Mouse (Mus musculus) bone marrow macrophage, adult 2 months (primary cell): ENCODE data around the gene Muc20. TPM values are rescaled to one million over a fixed set of nuclear protein-coding genes. Genes with fewer than 3 reads are reported as not detected.

Experiments
- H3K27ac ChIP-seq: 2 replicates; pipeline ENCODE4 v1.5.1; 2012; ENCODE audit warnings: low read depth, low read length; ENCODE audit not compliant: insufficient read depth
- H3K4me1 ChIP-seq: 2 replicates; pipeline ENCODE4 v1.6.1; 2012; ENCODE audit warnings: low read length; ENCODE audit not compliant: control insufficient read depth, insufficient read depth
- H3K4me3 ChIP-seq: 2 replicates; pipeline ENCODE4 v1.5.1; 2012; ENCODE audit warnings: mild to moderate bottlenecking, low read length, moderate library complexity; ENCODE audit not compliant: insufficient read depth
- CTCF ChIP-seq: IDR thresholded peaks from 2 replicates; pipeline ENCODE4 v1.5.1; 2012; ENCODE audit warnings: low read depth, mild to moderate bottlenecking, low read length, moderate library complexity
- POLR2A ChIP-seq: IDR thresholded peaks from 2 replicates; pipeline ENCODE4 v1.6.1; 2012; ENCODE audit warnings: mild to moderate bottlenecking, low read depth, low read length, borderline replicate concordance
- polyA plus RNA-seq: library from polyadenylated mRNA; stranded (reverse); fragments of >200 nt; gene quantifications from 2 replicates; pipeline ENCODE4 v1.2.4, GENCODE M21; 2012; ENCODE audit not compliant: missing spikeins, insufficient read depth, insufficient read length

The Muc20 gene
- polyA plus RNA-seq, 1 experiment, result not detected

GRCm38 (mm10) chr16:32764550-32764949, 32.7 kb downstream of the Muc20 start:
- no peak overlapping the region for H3K27ac ChIP-seq
- no peaks in the 10 kb centered on the region for H3K4me1 ChIP-seq
- no peak overlapping the region for H3K4me3 ChIP-seq
- no peak for TF ChIP-seq CTCF
- no peak for TF ChIP-seq POLR2A

GRCm38 (mm10) chr16:32750242-32751127, 46.8 kb downstream of the Muc20 start:
- TF ChIP-seq POLR2A (no peak), CTCF (no peak)
- no peak overlapping the region for H3K27ac ChIP-seq
- no peak overlapping the region for H3K4me3 ChIP-seq
- peaks cover 4% of the 10 kb centered on the region for H3K4me1 ChIP-seq

- TF ChIP-seq POLR2A (no peak), CTCF (no peak)
- Histone ChIP-seq H3K27ac (no peak overlapping the region), H3K4me1 (peaks cover 8% of the 10 kb centered on the region), H3K4me3 (no peak overlapping the region)
These were observed 51.4 kb downstream of the Muc20 start for GRCm38 (mm10) chr16:32745852-32746251.

- no peak for TF ChIP-seq CTCF
These were observed 54.5 kb downstream of the Muc20 start for GRCm38 (mm10) chr16:32742712-32743111.

GRCm38 (mm10) chr16:32741366-32741765, 55.9 kb downstream of the Muc20 start:
- peaks cover 8% of the 10 kb centered on the region for H3K4me1 ChIP-seq
- H3K4me3 ChIP-seq, result no peak overlapping the region
- H3K27ac ChIP-seq, result no peak overlapping the region
- TF ChIP-seq POLR2A (no peak), CTCF (no peak)

More at GRCm38 (mm10) chr16:32742712-32743111, 54.5 kb downstream of the Muc20 start:
- Histone ChIP-seq H3K27ac (no peak overlapping the region), H3K4me1 (peaks cover 8% of the 10 kb centered on the region), H3K4me3 (no peak overlapping the region)

GRCm38 (mm10) chr16:32740003-32740663, 57.1 kb downstream of the Muc20 start:
- H3K4me1 ChIP-seq, result 0 out of 2 replicates have a peak, but pooled peaks cover 2% of the 10 kb centered on the region
- no peak overlapping the region for H3K4me3 ChIP-seq
- no peak for TF ChIP-seq CTCF
- no peak for TF ChIP-seq POLR2A
- H3K27ac ChIP-seq, result no peak overlapping the region

GRCm38 (mm10) chr16:32736022-32736421, 61.2 kb downstream of the Muc20 start:
- H3K4me3 ChIP-seq, result no peak overlapping the region
- TF ChIP-seq CTCF (no peak), POLR2A (no peak)
- H3K27ac ChIP-seq, result no peak overlapping the region
- no peaks in the 10 kb centered on the region for H3K4me1 ChIP-seq

- TF ChIP-seq CTCF, result no peak
- no peak for TF ChIP-seq POLR2A
- no peak within 1 kb of the TSS for H3K27ac ChIP-seq
- no peak within 1 kb of the TSS for H3K4me3 ChIP-seq
- H3K4me1 ChIP-seq, result no peaks in the 10 kb centered on the region
These were observed 61.6 kb downstream of the Muc20 start, which contains the start of gene Muc4 for GRCm38 (mm10) chr16:32735586-32735985. TSS of gene Muc4 (plus strand) at chr16:32735886.

GRCm38 (mm10) chr16:32733213-32733612, 64.0 kb downstream of the Muc20 start:
- H3K4me3 ChIP-seq, result no peak overlapping the region
- TF ChIP-seq CTCF (no peak), POLR2A (no peak)
- no peak overlapping the region for H3K27ac ChIP-seq
- no peaks in the 10 kb centered on the region for H3K4me1 ChIP-seq

GRCm38 (mm10) chr16:32728730-32729129, 68.5 kb downstream of the Muc20 start:
- no peaks in the 10 kb centered on the region for H3K4me1 ChIP-seq
- TF ChIP-seq POLR2A, result no peak
- TF ChIP-seq CTCF, result no peak
- no peak overlapping the region for H3K27ac ChIP-seq
- no peak overlapping the region for H3K4me3 ChIP-seq
